ENCODE assay signal across 25 mouse cellular contexts in genomic region chr3:146246557-146246956, GRCm38 (mm10). TPM values are rescaled to one million over a fixed set of nuclear protein-coding genes. Genes with fewer than 3 reads are reported as not detected.
DNase-seq lines count a peak whose midpoint lies in the region; ATAC-seq and TF ChIP-seq lines count a peak whose summit lies in the region.
"Had no signal": no experiment of that assay in that cellular context is flagged by ENCODE, and none has a peak within 500 bp of the region (broad histone marks: within the 10 kb centered on the region; RNA-seq: fewer than 3 reads in every experiment).

No protein-coding gene starts in this region.

- TF ChIP-seq POLR2A in lung, adult 2 months (IDR thresholded peaks at IDR 0.05; ENCODE audit: borderline replicate concordance, extremely low read depth, low read depth, low read length), result no peak
- no peak for TF ChIP-seq POLR2A in myocyte (IDR thresholded peaks at IDR 0.05; ENCODE audit: insufficient read length, low read depth)

- no peak overlapping the region for H3K4me2 ChIP-seq in myocyte (ENCODE audit: low read depth)
- H3K4me2 ChIP-seq: forebrain, embryonic 12.5 days; forebrain, embryonic 15.5 days; heart, embryonic 13.5 days; hindbrain, embryonic 14.5 days had no signal

- TF ChIP-seq CTCF in lung, adult 2 months (IDR thresholded peaks at IDR 0.05; ENCODE audit: insufficient read depth, low read length), result no peak

- H3K36me3 ChIP-seq in myocyte (ENCODE audit: control insufficient read depth, insufficient read depth), result no peaks in the 10 kb centered on the region
- H3K36me3 ChIP-seq: forebrain, embryonic 12.5 days; forebrain, embryonic 15.5 days had no signal

- no peaks in the 10 kb centered on the region for H3K79me2 ChIP-seq in myocyte (ENCODE audit: control insufficient read depth, insufficient read depth)

- ATAC-seq in erythroblast, adult 5-6 weeks (replicated peaks; ENCODE audit: low FRiP score, poor library complexity, severe bottlenecking), result no peak
- ATAC-seq: forebrain, embryonic 15.5 days; hindbrain, postnatal 0 days had no signal

- H3K27me3 ChIP-seq in myocyte (ENCODE audit: control insufficient read depth, insufficient read depth, insufficient read length), result no peaks in the 10 kb centered on the region
- H3K27me3 ChIP-seq: forebrain, embryonic 12.5 days; forebrain, embryonic 15.5 days; heart, embryonic 13.5 days had no signal

- no peak overlapping the region for H3K4me3 ChIP-seq in lung, adult 2 months (replicated peaks; ENCODE audit: extremely low read depth, low read depth, low read length)
- H3K4me3 ChIP-seq in myocyte, result no peak overlapping the region
- H3K4me3 ChIP-seq: forebrain, embryonic 12.5 days; forebrain, embryonic 15.5 days; heart, adult 2 months; heart, embryonic 10.5 days; heart, embryonic 13.5 days had no signal

- H3ac ChIP-seq in myocyte (ENCODE audit: control insufficient read depth, insufficient read length), result no peak overlapping the region

- no peaks in the 10 kb centered on the region; the same call in 1 of the 2 replicates for H3K4me1 ChIP-seq in lung, adult 2 months (ENCODE audit: control insufficient read depth, insufficient read depth, low read length)
- H3K4me1 ChIP-seq: forebrain, embryonic 12.5 days; forebrain, embryonic 15.5 days had no signal

- DNase-seq in lung, adult 18-20 months, result peak; percentile 45 to 51
- DNase-seq in lung, adult 2 months, result no peak
- peak; percentile 53 for DNase-seq in adipocyte (ENCODE audit: low spot score)
- DNase-seq in gonadal fat pad, adult 2 months (ENCODE audit: low read depth), result peak; percentile 66
- DNase-seq in adrenal gland, postnatal 25 days, result no peak
- DNase-seq: adrenal gland, adult 8-10 months; adrenal gland, postnatal 36 days; B cell, adult 2 months; cerebellum, adult 18-20 months; cerebellum, adult 9-10 months; cerebellum, postnatal 14 days; gastrocnemius, postnatal 25 days; heart, adult 2 months; heart, postnatal 14 days; heart, postnatal 4 days had no signal

- 41% methylated on average over 8 of the region's 8 CpGs for WGBS in lung, adult 2 months

TF ChIP-seq in myocyte, 11 proteins besides CTCF, POLR2A, EP300 and RAD21:
- TF ChIP-seq TCF3 (IDR thresholded peaks at IDR 0.05; ENCODE audit: insufficient read length, low read depth), result no peak
- TF ChIP-seq E2F4 (IDR thresholded peaks at IDR 0.05; ENCODE audit: insufficient read depth), result no peak
- no peak for TF ChIP-seq SRF (IDR thresholded peaks at IDR 0.05; ENCODE audit: control insufficient read depth, insufficient read length, low read depth)
- TF ChIP-seq USF1 (IDR thresholded peaks at IDR 0.05; ENCODE audit: low read depth), result peak; percentile 13
TF ChIP-seq in myocyte: peak in this region for 1.

RNA-seq across cellular contexts. Expression of gene Lpar3, which starts 25.8 kb away (rescaled TPM):
- polyA plus RNA-seq in lung, adult 2 months (2012; rRNA removed), result 17.8 and 25.7 TPM in 2 replicates
- 0.55 and 0.58 TPM in 2 replicates for polyA plus RNA-seq in gonadal fat pad, adult 2 months (2012; rRNA removed)
- 0.22 TPM for polyA plus RNA-seq in myocyte (2012; fragmentation: generic; extraction: Trizol)
- total RNA-seq in adrenal gland, postnatal 25 days (2021), result 0.38 and 0.39 TPM in 2 replicates
- total RNA-seq in erythroblast, adult 5-6 weeks (2015; ENCODE audit: low replicate concordance), result not detected in 2 replicates
- total RNA-seq in erythroblast, adult 5-6 weeks (2017; ENCODE audit: low replicate concordance), result not detected in 2 replicates
- total RNA-seq: granulocyte monocyte progenitor cell, adult 5-6 weeks; MEL had no signal

Comparison
In these comparisons a context has a peak if more than half of its experiments do, and no peak if none do; other contexts are left out.
1. DNase-seq: peak in lung, adult 18-20 months (2 of 2), adipocyte (single experiment) and gonadal fat pad, adult 2 months (single experiment); none in lung, adult 2 months (single experiment) and adrenal gland, postnatal 25 days (single experiment).
2. RNA of gene Lpar3, which starts 25.8 kb away (polyA plus RNA-seq): 17.8 to 25.7 TPM in lung, adult 2 months; 0.55 to 0.58 TPM in gonadal fat pad, adult 2 months and 0.22 TPM in myocyte (single experiment); every median in the first group is over 10 times any median in the second.